ENCODE assay signal across 14 mouse cellular contexts in the genomic region with DNA sequence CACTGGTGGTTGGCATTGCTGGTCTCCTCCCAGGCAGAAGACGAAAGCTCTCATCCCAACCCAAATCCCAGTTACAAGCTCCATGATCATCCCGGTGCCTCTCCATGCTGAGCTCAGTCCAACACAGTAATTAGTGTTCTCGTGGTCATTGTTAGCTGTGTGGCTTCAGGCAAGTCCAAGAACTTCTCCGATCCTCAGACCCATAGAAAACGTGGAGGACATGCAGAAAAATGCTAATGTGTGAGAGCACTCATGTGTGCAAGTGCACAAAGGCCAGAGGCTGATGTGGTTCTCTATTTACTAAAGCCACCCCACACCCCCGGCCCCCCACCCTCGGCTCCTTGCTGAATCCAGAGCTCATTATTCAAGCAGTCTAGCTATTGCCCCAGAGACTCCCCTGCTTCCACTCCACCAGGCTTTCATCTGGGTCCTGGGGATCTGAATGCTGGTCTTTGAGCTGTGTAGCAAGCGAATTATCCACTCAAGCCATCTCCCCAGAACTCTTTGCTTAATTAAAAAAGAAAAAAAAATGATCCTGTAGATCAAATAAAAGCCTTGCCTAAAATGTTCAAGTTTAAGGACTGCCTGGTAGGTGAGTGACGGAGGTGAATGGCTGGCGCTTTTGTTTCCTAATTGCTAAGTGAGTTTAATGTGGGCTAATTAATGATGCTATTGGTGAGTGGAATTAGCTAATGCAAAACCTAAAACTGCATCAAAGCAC. TPM values are rescaled to one million over a fixed set of nuclear protein-coding genes. Genes with fewer than 3 reads are reported as not detected.
DNase-seq lines count a peak whose midpoint lies in the region; ATAC-seq and TF ChIP-seq lines count a peak whose summit lies in the region.
"Had no signal": no experiment of that assay in that cellular context is flagged by ENCODE, and none has a peak within 500 bp of the region (broad histone marks: within the 10 kb centered on the region; RNA-seq: fewer than 3 reads in every experiment).

No protein-coding gene starts in this region.

- H3K9me3 ChIP-seq in kidney, postnatal 0 days (replicated peaks; ENCODE audit: low read length): no peaks in the 10 kb centered on the region
- H3K9me3 ChIP-seq in forebrain, embryonic 13.5 days (replicated peaks): no peaks in the 10 kb centered on the region
- no peaks in the 10 kb centered on the region for H3K9me3 ChIP-seq in hindbrain, postnatal 0 days (ENCODE audit: low read length)
- no peaks in the 10 kb centered on the region for H3K9me3 ChIP-seq in neural tube, embryonic 13.5 days
- H3K9me3 ChIP-seq: heart, embryonic 13.5 days had no signal

- WGBS in kidney, postnatal 0 days: 55% methylated on average over 10 of the region's 10 CpGs
- WGBS in forebrain, embryonic 13.5 days: 10% methylated on average over 10 of the region's 10 CpGs
- 33% methylated on average over 10 of the region's 10 CpGs for WGBS in hindbrain, postnatal 0 days
- WGBS in neural tube, embryonic 13.5 days: 32% methylated on average over 10 of the region's 10 CpGs

- H3K36me3 ChIP-seq in kidney, postnatal 0 days (ENCODE audit: insufficient read depth, low read length): no peaks in the 10 kb centered on the region
- no peaks in the 10 kb centered on the region for H3K36me3 ChIP-seq in forebrain, embryonic 13.5 days (ENCODE audit: poor library complexity, severe bottlenecking)
- H3K36me3 ChIP-seq in hindbrain, postnatal 0 days (ENCODE audit: insufficient read depth, low read length): no peaks in the 10 kb centered on the region
- no peaks in the 10 kb centered on the region for H3K36me3 ChIP-seq in neural tube, embryonic 13.5 days
- H3K36me3 ChIP-seq: heart, embryonic 13.5 days had no signal

- intact Hi-C loops in left cerebral cortex, adult 2 months (cut with DNase I): loop anchor here (5.0 kb wide), 2 partner anchors 110 to 480 kb away; no protein-coding TSS in a partner anchor

- no peak overlapping the region for H3K4me3 ChIP-seq in kidney, postnatal 0 days (replicated peaks; ENCODE audit: low read depth, low read length)
- H3K4me3 ChIP-seq in forebrain, embryonic 13.5 days: 0 out of 2 replicates have a peak overlapping the region, but pooled peaks have one; percentile 12
- no peak overlapping the region for H3K4me3 ChIP-seq in hindbrain, postnatal 0 days (ENCODE audit: low read length)
- no peak overlapping the region for H3K4me3 ChIP-seq in neural tube, embryonic 13.5 days
- no peak overlapping the region for H3K4me3 ChIP-seq in left cerebral cortex, adult 2 months
- H3K4me3 ChIP-seq: heart, embryonic 13.5 days had no signal

- ATAC-seq in kidney, postnatal 0 days (replicated peaks; ENCODE audit: low FRiP score, low read depth): peak; percentile 51; the same call in 1 of the 2 replicates
- ATAC-seq in forebrain, embryonic 13.5 days: peak; percentile 89
- ATAC-seq in hindbrain, postnatal 0 days: 0 out of 2 replicates have a peak, but pooled peaks have one; percentile 21
- ATAC-seq in neural tube, embryonic 13.5 days (ENCODE audit: low read depth): peak; percentile 52; the same call in 1 of the 2 replicates
- ATAC-seq in frontal cortex, adult (ENCODE audit: low TSS enrichment): no peak

- DNase-seq in kidney, postnatal 0 days (ENCODE audit: low spot score): no peak
- DNase-seq in kidney, adult 9 months: no peak
- no peak for DNase-seq in hindbrain, postnatal 0 days (ENCODE audit: low spot score)
- DNase-seq in left cerebral cortex, adult 2 months (ENCODE audit: extremely low spot score in 1 of 2, low spot score in 2 of 2): no peak
- DNase-seq in heart, postnatal 4 days: no peak

- TF ChIP-seq CTCF in kidney, postnatal 0 days (IDR thresholded peaks at IDR 0.05; ENCODE audit: low read depth): no peak
- TF ChIP-seq CTCF in hindbrain, postnatal 0 days (IDR thresholded peaks at IDR 0.05; ENCODE audit: low read depth): no peak
- TF ChIP-seq CTCF in left cerebral cortex, adult 2 months (IDR thresholded peaks at IDR 0.05): no peak

- peak overlapping the region; percentile 35; the same call in 1 of the 2 replicates for H3K4me2 ChIP-seq in kidney, postnatal 0 days (ENCODE audit: low read length)
- H3K4me2 ChIP-seq in forebrain, embryonic 13.5 days: peak overlapping the region; percentile 53
- H3K4me2 ChIP-seq in hindbrain, postnatal 0 days (ENCODE audit: low read depth, low read length): no peak overlapping the region
- H3K4me2 ChIP-seq in neural tube, embryonic 13.5 days: peak overlapping the region; percentile 31

- H3K27ac ChIP-seq in kidney, postnatal 0 days: no peak overlapping the region
- H3K27ac ChIP-seq in forebrain, embryonic 13.5 days: peak overlapping the region; percentile 70
- no peak overlapping the region for H3K27ac ChIP-seq in hindbrain, postnatal 0 days
- peak overlapping the region; percentile 28 for H3K27ac ChIP-seq in neural tube, embryonic 13.5 days (replicated peaks)
- H3K27ac ChIP-seq in left cerebral cortex, adult 2 months: no peak overlapping the region
- H3K27ac ChIP-seq: heart, embryonic 13.5 days; layer of hippocampus, adult 2 months had no signal

- H3K4me1 ChIP-seq in kidney, postnatal 0 days (replicated peaks; ENCODE audit: insufficient read depth, low read length): no peaks in the 10 kb centered on the region
- peaks cover 36% of the 10 kb centered on the region for H3K4me1 ChIP-seq in forebrain, embryonic 13.5 days
- no peaks in the 10 kb centered on the region; the same call in 1 of the 2 replicates for H3K4me1 ChIP-seq in hindbrain, postnatal 0 days (ENCODE audit: insufficient read depth, low read length)
- peaks cover 15% of the 10 kb centered on the region for H3K4me1 ChIP-seq in neural tube, embryonic 13.5 days (replicated peaks)

- H3K9ac ChIP-seq in kidney, postnatal 0 days (ENCODE audit: low read depth, low read length): no peak overlapping the region
- 0 out of 2 replicates have a peak overlapping the region, but pooled peaks have one; percentile 27 for H3K9ac ChIP-seq in forebrain, embryonic 13.5 days
- H3K9ac ChIP-seq in hindbrain, postnatal 0 days (replicated peaks; ENCODE audit: low read length): no peak overlapping the region
- H3K9ac ChIP-seq in neural tube, embryonic 13.5 days: no peak overlapping the region
- H3K9ac ChIP-seq: heart, embryonic 13.5 days had no signal

- H3K27me3 ChIP-seq in kidney, postnatal 0 days (ENCODE audit: insufficient read depth, low read length): no peaks in the 10 kb centered on the region
- peaks cover 30% of the 10 kb centered on the region for H3K27me3 ChIP-seq in forebrain, embryonic 13.5 days
- H3K27me3 ChIP-seq in hindbrain, postnatal 0 days (ENCODE audit: insufficient read depth, low read length): no peaks in the 10 kb centered on the region
- 0 out of 2 replicates have a peak, but pooled peaks cover 3% of the 10 kb centered on the region for H3K27me3 ChIP-seq in neural tube, embryonic 13.5 days

RNA-seq across cellular contexts. Expression of a gene that starts 2.7 kb away (rescaled TPM):
- polyA plus RNA-seq in kidney, postnatal 0 days (2015; fragmentation: Nextera tagmentation; extraction: Ambion mirVana): 0.51 and 0.64 TPM in 2 replicates
- 0.41 and 0.84 TPM in 2 replicates for polyA plus RNA-seq in forebrain, embryonic 13.5 days (2015; fragmentation: Nextera tagmentation; extraction: Ambion mirVana)
- total RNA-seq in hindbrain, postnatal 0 days (2014; rRNA removed): 0.11 and 0.16 TPM in 2 replicates
- polyA plus RNA-seq in hindbrain, postnatal 0 days (2015; fragmentation: Nextera tagmentation; extraction: Ambion mirVana): 0.08 TPM in 2 replicates
- 0.06 TPM in 1 of 2 replicates, not detected in the other for polyA plus RNA-seq in neural tube, embryonic 13.5 days (2015; fragmentation: Nextera tagmentation; extraction: Ambion mirVana)
- under 1 TPM; 0.14 to 0.20 TPM for total RNA-seq in left cerebral cortex, adult 2 months (2021)
- total RNA-seq in heart, postnatal 4 days (2021): under 1 TPM; 0.41 to 0.43 TPM

RNA-seq across cellular contexts. Expression of a gene that starts 45.3 kb away (rescaled TPM):
- not detected in 2 replicates for polyA plus RNA-seq in kidney, postnatal 0 days (2015; fragmentation: Nextera tagmentation; extraction: Ambion mirVana)
- polyA plus RNA-seq in forebrain, embryonic 13.5 days (2015; fragmentation: Nextera tagmentation; extraction: Ambion mirVana): not detected in 2 replicates
- total RNA-seq in hindbrain, postnatal 0 days (2014; rRNA removed): not detected in 2 replicates
- polyA plus RNA-seq in hindbrain, postnatal 0 days (2015; fragmentation: Nextera tagmentation; extraction: Ambion mirVana): not detected in 2 replicates
- not detected in 2 replicates for polyA plus RNA-seq in neural tube, embryonic 13.5 days (2015; fragmentation: Nextera tagmentation; extraction: Ambion mirVana)
- total RNA-seq in left cerebral cortex, adult 2 months (2021): not detected
- total RNA-seq in heart, postnatal 4 days (2021): not detected
- total RNA-seq: ES-E14; gastrocnemius, adult 8-10 months; layer of hippocampus, adult 2 months; left cerebral cortex, postnatal 4 days had no signal
- polyA plus RNA-seq: heart, embryonic 13.5 days; spleen, adult 2 months had no signal

Comparison
In these comparisons a context has a peak if more than half of its experiments do, and no peak if none do; other contexts are left out.
1. H3K27ac ChIP-seq: peak in forebrain, embryonic 13.5 days (single experiment) and neural tube, embryonic 13.5 days (single experiment); none in kidney, postnatal 0 days (single experiment), hindbrain, postnatal 0 days (single experiment) and left cerebral cortex, adult 2 months (single experiment).